Mouse (Mus musculus): Measurements from ENCODE around the gene Tppp3.
A peak's percentile ranks its signal among the peaks of the same experiment; 100 is the strongest.

The Tppp3 gene

DNA sequence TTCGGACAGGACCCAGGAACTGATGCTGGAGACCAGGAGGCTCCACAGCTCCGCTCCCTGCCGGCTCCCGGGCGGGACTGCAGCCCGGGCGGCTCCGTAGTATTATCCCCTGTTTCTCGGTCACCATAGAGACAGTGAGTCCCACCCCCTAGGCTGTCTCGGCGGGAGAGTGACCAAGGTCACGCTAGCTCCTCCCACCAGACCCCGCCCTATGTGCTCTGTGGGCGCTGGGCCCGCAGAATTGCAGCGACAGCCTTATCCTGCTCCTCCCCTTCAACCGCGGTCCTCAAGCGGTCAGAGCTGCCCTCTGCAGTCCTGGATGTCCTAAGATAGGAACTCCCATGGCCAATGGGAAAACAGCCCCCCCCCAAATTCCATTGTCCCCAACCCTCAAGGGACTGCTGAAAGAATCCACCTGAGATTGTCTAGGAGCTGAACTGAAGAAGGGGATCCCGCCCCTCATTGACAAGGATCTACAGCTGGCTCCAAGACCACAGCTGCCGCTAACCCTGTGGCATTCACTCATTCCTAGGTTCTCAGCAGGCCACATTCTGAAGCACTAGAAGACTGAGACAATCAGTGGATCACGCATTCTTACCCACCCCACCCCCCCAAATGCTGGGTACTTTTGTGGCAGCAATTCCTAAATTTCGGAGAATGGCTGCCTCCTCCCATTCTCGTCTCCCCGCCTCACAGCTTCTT is at the start of gene Tppp3:
Tppp3 (minus strand) TSS at position 213 of the 702 bp plus-strand sequence.
- peak; percentile 89 for DNase-seq

DNA sequence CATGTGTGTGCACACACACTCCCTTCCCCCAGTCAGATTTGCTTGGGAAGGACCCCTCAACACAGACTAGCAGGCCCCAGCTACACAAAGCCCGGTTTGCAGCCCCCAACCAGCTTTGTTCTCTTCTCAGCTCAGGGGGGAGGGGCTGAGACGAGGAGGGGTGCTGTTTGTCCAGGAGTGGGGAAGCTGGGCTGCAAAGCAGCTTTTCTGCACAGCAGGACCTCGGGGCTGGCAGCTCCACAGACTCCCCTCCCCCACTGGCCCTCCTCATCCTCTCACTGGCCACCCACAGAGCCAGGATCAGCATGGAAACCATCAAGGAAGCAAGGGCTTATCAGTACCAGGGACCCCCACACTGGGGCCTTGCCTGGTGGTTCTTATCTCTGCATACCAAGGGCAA is 49.7 kb upstream of the Tppp3 start:
- DNase-seq: no peak

DNA sequence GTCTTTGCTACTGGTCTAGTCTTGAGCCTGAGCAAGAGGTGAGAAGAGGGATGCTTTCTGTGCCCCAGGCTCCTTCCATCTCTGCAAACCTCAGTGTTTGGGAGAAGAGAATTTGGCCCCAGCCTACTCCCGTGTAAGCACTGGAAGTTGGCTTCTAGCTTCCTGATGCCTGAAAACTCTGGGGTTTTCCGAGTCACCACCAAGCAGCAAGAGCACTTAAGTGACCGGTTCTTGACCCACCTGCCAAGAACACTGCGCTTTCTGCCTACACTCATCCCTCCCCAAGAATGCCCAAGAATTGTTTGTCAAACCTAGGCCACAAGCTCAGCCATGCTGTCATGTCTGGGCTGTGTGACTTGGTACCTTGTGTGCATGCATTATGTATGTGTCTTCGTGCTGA is 49.2 kb upstream of the Tppp3 start:
- no peak for DNase-seq

DNA sequence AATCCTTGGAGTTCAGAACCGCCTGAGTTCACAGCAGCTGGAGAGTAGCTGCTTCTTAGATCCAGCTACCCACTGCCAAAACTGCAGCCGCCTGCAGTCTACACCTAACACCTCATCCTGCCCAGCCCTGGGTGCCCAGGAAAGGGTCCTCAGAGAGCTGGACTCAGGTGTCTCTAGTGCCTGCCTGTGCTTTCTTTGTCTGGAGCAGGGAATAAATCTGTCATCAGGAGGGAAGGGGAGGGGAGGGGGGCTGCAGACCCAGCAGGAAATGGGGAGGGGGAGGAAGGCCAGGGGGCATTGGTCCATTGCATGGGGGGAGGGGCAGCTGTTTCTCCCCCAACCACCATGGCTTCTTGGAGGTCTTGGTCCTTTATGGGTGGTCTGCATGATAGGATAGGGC is 48.3 kb upstream of the Tppp3 start:
- no peak for DNase-seq

DNA sequence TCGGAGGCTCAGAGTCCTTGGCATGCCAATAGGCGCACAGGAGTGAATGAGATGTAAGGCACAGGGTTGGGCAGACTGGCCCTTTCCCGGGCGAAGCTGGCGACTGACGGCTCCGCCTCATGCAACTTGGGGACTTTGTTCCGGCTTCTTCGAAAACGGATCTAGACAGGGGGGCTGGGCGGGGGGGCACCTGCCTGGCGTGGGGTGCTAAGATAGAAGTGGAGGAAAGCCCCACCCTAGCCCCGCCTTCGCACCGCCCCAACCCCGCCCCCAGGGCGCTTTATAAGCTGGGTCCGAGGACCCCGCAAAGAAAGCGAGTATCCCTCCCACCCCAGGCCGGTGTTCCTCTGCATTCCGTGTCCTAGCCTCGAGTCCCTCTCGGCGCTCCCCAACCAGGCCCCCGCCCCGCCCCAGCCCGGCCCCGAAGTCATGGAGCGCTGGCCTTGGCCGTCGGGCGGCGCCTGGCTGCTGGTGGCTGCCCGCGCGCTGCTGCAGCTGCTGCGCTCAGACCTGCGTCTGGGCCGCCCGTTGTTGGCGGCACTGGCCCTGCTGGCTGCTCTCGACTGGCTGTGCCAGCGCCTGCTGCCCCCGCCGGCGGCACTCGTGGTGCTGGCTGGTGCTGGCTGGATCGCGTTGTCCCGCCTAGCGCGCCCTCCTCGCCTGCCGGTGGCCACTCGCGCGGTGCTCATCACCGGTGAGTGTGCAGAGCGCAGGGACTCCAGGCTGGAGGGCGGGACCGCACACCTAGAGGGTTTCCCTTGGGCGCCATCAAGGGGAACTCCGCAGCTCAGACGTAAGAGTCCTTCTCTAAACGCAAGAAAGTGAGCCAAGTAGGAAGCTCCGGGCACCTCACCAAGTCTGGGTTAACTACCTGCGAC is 47.3 kb upstream of the Tppp3 start, which contains the start of gene Hsd11b2:
Hsd11b2 (plus strand) TSS at position 320 of the 878 bp plus-strand sequence.
- DNase-seq: no peak

DNA sequence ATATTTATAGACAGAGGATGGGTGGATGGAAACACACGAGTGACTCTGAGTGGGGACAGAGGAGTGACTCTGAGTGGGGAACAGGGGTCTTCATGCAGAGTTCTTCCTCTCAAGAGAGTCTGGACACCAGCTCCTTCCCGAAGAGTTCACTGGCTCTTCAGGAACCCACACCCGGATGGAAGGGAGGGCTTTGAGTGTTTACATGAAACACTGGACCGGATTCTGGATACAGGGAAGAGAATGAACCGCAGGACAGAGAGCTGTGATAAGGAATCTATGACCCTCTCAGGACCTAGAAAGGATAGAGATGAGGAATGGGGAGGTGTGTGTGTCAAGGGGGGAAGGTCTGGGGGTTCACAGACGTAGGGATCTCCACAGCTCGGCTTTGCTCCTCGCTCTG is 46.0 kb upstream of the Tppp3 start:
- no peak for DNase-seq

DNA sequence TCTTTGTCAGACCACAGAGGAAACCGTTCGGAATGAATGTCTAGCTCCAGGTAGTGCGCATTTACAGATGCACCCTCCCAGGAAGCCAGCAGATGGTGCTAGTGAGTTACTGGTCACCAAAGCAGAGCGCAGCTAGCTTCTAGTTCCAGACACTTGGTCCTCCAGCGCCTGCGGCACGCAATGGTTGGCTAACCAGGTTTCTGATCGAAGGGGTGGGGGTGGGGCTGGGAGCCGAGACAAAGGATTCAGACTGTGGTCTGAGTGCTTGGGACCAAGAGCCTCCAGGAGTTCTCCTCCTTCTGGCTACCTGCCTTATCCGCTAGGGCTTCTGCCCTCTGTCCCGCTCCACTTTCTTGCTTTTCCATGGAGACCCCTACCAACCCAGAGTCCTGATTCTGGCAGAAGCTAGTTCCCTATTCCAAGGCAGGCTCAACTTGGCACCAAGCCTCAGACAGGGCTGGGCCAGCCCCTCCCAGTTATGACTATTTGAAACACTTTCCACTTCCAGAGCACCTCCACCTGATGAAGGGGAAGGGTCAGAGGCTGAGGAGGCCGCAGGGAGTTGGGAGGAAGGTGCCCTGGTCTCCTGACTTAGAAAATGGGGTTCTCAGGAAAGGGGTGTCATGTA is 44.8 kb upstream of the Tppp3 start:
- DNase-seq: peak; percentile 73

DNA sequence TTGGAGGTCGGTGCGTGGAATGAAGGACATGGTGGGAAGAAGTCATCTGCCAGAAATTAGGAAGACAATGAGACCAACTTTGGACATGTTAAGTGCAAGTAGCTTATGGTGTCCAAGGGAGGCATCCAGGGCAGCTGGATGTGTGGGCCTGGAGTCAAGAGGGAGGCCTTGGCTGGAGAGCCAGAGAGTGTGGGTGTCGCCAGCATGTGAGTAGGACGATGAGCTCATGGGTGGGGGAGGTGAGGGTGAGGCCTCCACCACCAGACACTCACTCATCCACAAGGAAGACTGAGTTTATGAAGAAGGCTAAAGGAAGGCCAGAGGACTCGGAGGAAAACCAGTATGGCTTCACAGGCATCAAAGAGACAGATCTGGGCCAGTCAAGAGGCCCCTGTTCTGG is 43.3 kb upstream of the Tppp3 start:
- DNase-seq: no peak

DNA sequence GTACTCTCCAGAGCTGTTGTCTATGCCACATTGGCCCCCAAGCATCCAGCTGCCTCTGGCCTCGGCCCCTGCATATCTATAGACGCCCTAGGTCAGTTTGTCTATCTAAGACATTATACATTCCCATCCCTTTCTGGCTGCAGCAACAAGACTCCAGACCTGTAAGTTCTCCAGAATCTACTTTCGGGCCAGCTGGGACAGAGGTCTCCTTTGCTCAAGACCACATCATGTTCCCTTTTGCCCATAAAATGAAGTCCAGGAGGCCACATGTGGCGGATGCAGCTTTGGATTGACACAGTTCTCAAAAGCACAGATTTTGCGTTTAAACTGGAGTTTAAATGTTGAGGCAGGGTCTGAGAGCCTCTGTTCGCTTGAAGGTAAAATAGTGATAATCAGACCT is 42.9 kb upstream of the Tppp3 start:
- no peak for DNase-seq

DNA sequence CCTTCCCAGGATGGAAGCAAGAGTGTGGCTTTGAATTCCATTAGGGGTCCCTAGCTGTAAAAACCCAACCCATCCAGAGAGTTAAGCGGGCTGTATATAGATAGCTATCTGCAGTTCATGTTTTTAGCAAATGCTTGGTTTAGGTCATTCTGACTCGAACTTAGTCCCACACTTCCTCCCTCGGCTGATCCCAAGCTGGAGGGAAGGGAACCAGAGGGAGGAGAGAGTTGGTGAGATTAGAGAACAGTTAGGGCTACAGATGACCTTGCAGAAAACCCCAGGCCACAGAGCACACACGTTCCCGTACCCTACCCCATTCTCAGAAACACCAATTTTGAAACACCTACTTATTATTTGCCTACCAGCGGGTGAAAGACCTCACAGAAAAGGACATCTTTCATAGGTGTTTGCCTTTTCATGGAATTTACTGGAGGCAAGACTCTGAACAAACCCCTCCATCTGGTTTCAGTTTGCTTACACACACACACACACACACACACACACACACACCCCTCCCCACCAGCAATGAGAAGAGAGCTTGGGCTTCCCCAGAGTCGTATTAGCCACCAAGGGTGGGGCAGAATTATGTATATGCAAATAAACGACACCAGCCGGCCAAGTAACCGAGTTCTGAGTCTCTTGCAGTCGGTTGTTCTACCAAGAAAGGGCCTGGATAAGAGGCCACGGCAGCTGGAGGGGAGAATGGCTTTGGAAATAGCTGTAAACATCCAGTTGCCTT is 38.8 kb upstream of the Tppp3 start:
- DNase-seq: no peak

DNA sequence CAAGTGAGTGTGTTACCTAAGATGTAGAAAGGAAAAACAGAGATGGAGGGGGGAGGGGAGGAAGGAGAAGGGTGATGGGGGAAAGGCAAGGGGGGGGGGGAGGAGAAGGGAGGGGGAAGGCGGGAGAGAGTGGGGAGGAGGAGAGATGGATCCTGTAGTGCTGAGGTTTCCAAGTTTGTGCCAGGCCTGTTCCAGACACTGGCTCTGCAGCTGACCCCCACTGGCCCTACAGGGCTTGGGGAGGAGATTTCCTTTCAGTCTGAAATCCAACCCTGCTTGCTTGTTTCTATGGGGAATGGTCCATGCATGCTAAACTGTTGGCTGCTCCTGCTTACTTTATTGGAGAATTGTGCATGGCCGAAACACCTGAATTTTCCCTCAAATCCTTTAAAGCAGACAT is 37.4 kb upstream of the Tppp3 start:
- no peak for DNase-seq

DNA sequence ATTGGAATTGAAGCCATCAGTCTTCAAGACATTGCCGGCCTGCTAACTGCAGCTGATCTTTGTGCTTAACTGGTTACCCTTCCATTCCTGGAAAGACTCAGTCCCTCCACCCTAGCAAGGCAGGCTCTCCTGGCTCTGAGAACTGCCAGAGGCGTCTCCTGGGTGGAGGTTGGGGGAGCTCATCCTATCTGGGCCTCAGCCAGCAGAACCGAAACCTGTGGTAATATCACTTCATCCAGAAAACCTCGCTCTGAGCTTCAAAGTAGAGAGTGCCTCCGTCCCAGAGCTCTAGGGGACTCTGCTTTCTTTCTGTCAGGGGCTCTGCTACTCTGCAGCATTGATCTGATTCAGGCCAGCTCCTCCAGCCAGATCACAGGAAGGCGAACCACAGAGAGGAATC is 35.7 kb upstream of the Tppp3 start:
- DNase-seq: no peak

DNA sequence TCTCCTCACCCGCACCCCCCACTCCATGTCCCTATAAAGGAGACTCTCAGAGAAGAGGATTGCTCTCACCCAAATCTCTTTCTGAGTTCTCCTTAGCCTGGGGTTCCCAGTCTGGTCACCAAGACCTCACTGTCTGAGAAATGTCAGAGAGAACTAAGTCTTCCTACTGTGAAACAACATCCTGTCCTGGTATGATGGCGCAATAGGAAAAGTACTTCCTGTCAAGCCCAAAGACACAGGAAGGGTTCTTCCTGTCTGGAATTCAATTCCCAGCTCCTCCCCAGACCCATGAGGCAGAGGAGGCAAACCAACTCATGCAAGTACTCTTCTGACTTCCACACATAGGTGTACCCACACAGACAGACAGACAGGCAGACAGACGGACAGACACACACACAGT is 33.3 kb upstream of the Tppp3 start:
- no peak for DNase-seq

DNA sequence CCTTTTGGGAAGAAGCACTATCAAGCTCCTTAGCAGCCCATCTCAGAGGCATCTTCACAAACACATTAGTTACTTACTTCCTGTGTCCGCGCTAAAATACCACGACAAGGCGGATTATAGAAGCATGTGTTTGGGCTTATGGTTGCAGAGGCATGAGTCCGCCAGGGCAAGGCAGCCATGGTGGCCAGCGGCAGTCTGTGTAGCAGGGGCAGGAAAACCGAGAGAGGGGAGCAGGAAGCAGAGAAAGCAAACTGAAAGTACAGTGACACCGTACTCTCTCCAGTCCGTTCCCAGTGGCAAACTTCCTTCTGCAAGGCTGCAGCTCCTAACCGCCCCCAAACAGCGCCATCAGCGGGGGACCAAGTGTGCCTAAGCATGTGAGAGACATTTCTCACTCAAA is 28.5 kb upstream of the Tppp3 start:
- no peak for DNase-seq

DNA sequence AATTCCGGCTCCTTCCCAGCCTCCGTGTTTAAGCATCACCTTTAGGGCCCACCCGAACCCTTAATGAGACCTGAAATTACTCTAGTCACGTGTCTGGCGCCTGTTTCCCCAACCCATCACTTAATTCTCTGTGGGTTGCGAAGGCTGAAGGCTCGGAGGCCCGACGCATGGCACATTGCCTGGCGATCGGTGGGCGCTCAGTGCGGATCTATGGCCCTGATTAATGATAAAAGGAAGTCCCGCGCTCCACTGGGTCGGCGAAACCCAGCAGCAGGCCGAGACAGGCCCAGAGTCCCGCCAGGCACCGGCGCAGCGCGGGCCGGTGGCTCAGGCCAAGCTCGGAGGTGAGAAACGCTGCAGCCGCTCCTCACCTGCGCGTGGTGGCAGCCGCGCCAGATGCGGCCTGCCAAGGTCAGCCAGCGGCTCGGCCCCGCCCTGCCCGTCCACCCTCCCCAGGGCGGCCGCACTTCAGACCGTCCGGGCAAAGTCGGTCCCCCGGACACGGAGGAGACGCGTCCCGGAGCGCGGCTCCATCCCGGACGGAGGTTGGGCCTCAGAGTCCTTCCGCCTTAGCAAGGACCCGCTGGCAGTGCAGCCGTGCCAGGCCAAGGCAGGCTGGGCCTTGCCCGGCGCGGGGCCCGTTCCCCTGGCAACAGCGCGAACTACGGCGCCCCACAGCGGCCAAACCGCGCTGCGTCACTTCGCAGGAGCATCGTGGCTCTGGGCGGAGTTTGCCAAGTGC is 25.3 kb upstream of the Tppp3 start, which contains the start of gene Zdhhc1:
Zdhhc1 (minus strand) TSS at position 464 of the 742 bp plus-strand sequence.
- DNase-seq: peak; percentile 90

DNA sequence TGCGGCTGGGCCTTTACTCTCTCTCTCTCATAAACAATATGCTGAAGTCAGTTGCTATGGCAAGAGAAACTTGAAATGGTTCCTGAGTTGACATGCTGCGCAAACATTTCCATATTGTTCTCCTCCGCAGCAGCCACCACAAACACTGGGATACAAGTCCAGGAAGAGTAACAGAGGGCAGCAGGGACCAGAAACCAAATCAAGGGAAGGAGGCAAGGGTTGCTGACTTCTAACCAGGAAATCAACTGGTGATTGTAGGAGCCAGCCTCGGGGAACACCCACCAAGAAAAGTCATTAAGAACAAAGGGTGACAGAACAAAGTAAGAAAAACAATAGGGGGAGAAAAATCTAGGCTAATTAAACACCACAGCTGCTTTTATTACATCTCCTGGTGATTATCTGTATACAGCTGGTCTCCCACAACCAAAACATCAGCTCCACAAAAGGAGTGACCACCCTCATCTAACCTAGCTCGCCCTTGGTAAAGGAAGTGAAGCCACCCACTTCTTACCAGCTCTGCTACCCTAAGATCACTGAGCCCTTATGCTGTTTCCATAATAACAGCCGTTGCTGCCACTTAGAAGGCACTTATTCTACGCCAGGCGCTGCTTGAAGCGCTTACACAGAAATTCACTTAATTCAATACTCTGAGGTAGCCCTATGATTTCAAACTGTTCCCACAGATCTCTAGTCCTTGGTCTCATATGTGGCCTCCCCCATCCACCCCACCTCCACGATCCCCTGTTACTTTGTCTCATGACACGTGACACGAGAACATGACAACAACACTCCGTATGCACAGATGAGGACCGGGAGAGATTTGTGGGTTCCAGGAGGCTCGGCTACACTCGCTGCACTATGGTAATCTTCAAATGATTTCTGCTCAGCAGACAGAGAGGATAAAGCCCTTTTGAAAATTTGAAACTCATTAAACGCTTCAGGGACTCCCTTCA is 24.3 kb upstream of the Tppp3 start:
- DNase-seq: no peak

DNA sequence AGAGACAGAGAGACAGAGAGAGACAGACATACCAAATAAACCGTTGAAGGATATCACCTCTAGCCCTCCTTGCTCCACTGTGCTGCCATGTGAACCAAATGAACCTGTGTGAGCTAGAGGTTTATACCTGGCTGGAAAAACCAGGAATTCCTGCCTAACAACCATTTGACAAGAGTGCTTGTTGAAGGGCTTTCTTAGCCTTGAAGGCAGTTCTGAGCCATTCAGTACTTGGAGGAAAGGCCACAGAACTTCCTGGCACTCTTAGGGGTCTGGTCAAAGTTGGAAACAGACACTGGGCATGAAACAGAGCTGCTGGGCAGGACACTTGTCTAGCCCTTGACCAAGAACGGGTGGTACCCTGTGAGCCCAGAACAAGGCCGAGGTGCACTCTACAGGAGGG is 23.2 kb upstream of the Tppp3 start:
- DNase-seq: no peak

DNA sequence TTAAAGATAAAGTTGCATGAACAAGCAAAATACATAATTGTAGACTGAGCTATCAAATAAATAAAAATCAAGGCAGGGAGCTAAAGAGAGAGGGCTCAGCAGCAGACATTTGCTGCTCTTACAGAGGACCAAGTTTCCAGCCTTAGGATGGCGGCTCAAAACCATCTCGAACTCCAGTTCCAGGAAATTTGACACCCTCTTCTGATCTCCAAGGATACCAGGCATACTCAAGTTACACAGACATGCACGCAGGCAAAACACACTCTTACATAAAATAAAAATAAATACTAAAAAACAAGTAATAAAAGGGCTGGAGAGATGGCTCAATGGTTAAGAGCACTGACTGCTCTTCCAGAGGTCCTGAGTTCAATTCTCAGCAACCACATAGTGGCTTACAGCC is 22.2 kb upstream of the Tppp3 start:
- no peak for DNase-seq

DNA sequence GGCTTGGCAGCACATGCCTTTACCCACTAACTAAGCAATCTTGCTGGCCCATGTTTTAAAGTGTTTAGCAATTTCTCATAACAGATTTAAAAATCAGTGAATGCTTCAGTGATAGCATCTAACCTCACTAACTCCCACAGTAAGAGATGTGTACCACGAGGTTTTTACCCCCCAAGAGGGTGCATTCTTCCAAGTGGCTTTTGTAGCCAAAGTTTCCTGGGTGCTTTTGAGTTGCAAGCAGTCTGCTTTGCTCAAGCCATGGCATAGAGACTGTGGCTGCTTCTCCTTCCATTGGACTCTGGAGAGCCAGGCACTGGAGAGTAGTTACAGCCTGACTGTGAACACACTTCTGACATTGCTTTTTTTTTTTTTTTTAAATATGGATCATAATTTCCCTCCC is 18.0 kb upstream of the Tppp3 start:
- no peak for DNase-seq

DNA sequence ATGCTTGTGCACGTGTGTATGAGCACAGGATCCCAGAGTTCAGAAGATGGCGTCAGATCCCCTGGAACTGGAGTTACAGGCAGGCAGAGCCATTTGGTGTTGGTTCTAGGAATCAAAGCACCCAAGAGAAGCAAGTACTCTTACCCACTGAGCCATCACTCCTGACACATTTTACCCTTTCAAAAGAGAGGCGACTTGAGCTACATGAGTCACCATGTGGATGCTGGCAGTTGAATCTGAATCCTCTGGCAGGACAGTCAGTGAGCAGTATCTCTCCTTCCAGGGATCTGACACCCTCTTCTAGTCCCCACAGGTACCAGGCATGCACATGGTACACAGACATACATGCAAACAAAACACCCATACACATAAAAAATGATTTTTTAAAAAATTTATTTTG is 16.8 kb upstream of the Tppp3 start:
- no peak for DNase-seq

DNA sequence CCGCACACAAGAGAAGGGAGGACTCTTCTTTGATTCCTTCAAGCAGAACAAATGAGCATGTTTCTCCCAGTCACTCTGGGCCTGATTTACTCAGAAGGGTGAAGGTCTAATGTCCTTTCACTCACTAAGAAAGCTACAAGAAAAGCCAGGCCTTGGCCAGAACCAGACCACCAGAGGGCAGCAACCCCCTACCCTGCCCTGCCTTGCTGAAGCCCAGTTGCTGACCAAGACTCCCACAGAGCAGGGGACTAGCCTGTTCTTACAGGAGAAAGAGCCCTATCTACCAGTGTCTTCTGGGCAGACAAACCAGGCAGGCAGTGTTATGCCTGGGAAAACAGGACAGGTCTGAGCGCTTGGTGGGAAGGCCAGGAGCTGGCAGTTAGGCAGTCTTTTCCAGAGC is 13.1 kb upstream of the Tppp3 start:
- no peak for DNase-seq

All from cerebellum, adult 8-10 months (tissue).